Mouse (Mus musculus) stomach, postnatal 0 days (tissue): ENCODE results near the gene Ndufs3.

Experiments
- CTCF ChIP-seq: IDR thresholded peaks from 2 replicates; pipeline ENCODE4 v1.5.1; 2016; ENCODE audit warnings: antibody characterized with exemption, low read depth, mild to moderate bottlenecking, moderate library complexity
- EP300 ChIP-seq: optimal IDR thresholded peaks from 2 replicates; pipeline ENCODE3; 2016; ENCODE audit warnings: antibody characterized with exemption

- TF ChIP-seq CTCF, result no peak
- no peak for TF ChIP-seq EP300
Observed at GRCm38 (mm10) chr2:90917999-90918698, 13.5 kb upstream of the Ndufs3 start.
